Mouse (Mus musculus) frontal cortex, postnatal 25 days (tissue): ENCODE results near the gene Mcm3ap.

ENCODE experiments used
- DNase-seq, 2 experiments: peaks; one replicate each; pipeline ENCODE4 v3.0.0; 2022; ENCODE audit warnings: low spot score in 2 of 2

The Mcm3ap gene

GRCm38 (mm10) chr10:76495501-76495900 lies 26.8 kb downstream of the Mcm3ap start:
- no peak for DNase-seq

GRCm38 (mm10) chr10:76496366-76496765 lies 27.6 kb downstream of the Mcm3ap start:
- no peak for DNase-seq

DNA sequence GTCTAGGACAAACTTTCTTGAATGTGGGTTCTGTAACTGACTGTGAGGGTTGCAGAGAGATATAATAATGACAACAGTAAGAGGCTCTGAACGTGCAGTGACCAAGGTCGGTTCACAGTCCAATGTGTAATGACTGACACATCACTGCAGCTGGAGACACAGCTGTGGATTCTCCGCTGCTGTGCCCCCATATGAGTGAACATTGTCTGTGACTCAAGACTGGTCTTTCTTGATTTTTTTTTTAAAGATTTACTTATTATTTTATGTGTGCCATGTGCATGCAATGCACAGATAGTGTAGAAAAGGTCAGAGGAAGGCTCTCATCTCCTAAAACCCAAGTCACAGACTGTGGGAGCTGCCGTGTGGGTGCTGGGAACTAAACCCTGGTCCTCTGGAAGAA lies 28.8 kb downstream of the Mcm3ap start:
- no peak for DNase-seq

- DNase-seq, result no peak
Observed at GRCm38 (mm10) chr10:76504271-76504943, 35.7 kb downstream of the Mcm3ap start.

GRCm38 (mm10) chr10:76505865-76506264 lies 37.1 kb downstream of the Mcm3ap start:
- no peak for DNase-seq

DNA sequence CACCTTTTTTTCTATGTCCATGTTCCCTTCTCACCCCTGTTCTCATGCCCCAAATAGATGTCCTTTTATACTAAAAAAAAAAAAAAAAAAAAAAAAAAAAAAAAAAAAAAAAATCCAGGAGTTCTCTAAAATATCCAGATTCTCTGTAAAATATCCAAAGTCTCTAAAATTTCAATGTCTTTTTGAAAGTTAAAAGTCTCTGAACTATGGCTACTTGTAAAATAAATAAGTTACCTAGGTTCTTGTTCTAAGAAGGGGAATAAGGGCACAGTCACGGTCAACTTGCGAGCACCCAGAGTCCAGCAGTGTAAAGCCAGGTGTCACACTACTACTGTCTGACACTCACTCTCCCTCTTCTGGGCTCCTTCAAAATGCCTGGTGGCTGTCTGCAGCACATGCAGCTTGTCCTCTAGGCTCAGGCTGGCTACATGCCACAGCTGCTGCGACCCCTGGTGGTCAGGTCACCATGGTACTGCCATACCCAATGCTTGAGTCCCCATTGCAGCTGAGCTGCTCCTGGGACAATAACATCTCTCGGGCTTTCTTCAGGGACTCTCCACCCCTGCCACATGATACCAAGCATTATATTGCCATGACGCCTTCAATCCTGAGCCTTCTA lies 44.3 kb downstream of the Mcm3ap start:
- DNase-seq, result peak in 1 of 2 experiments; percentile 28

DNA sequence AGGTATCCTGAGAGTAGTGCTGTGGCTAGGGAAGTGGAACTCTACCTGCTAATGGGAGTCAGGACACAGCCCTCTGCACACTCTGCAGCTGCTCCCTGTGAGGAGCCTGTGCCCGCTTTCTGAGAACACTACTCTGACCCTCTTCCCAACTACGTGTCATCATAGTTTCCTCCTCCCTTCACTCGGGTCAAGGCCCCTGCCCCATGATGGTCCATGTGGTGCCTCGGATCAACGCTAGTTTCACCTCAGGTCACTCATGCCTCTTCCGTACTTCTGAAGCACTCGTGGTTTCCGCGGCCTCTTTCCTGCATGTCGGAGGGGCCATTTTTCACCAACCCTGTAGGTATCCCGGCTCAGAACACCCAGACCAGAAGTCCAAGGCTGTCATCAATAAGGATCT lies 62.2 kb downstream of the Mcm3ap start:
- DNase-seq, result no peak

- DNase-seq, result peak; percentile 84 to 91
Observed at GRCm38 (mm10) chr10:76531375-76531774, 62.6 kb downstream of the Mcm3ap start, which contains the start of gene Lss. Gene Lss, plus strand, starts transcription at chr10:76531588.

DNA sequence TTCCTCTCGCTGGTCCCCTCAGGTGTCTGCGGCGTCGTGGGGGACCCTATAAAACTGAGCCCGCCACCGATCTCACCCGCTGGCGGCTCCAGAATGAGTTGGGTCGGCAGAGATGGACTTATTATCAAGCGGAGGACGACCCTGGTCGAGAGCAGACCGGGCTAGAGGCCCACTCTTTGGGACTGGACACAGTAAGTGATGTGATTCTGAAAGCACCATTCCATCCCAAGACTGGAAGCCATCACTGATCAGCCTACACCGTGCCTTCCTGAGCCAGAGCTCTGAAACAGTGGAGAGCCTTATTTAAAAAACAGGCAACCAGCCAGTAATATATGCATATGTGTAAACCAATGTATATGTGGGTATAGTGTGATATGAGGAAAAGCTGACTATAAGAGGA lies 63.1 kb downstream of the Mcm3ap start:
- DNase-seq, result no peak

DNA sequence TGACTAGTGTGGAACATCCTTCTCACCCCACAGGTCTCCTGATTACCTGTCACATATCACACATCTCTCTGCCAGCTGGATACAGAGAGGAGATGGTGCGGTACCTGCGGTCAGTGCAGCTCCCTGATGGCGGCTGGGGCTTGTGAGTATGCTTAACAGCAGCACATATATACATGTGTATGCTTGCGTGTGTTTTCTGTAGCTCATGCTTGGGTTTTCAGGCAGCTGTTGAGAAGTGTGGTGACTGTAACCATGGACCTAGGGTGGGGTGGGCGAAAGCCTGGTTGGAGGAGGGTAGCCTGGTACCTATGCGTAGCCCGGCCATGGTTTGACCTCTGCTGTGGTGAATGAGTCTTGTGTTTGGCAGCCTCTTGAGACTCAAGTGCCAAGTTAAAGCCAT lies 66.8 kb downstream of the Mcm3ap start:
- no peak for DNase-seq

GRCm38 (mm10) chr10:76537619-76538018 lies 68.9 kb downstream of the Mcm3ap start:
- no peak for DNase-seq

- DNase-seq, result no peak
Observed at GRCm38 (mm10) chr10:76541336-76542085, 72.8 kb downstream of the Mcm3ap start.

GRCm38 (mm10) chr10:76542636-76543375 lies 74.1 kb downstream of the Mcm3ap start:
- DNase-seq, result no peak

DNA sequence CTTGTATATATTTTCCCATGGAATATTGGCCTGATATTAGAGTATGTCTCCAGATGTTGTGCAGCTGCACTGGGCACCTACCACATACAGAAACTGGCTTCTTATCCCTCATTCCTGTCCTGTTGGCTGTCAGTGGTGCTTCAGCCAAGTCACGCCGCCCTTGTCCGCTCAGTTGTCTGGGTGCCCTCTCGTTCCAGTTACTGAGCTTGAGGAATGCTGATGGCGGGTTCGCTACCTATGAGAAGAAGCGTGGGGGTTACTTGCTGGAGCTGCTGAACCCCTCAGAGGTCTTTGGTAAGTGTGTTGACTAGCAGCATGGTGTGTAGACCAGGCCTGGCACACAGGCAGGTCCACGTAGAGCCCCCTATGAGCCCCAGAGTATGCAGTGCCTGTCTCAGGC lies 77.8 kb downstream of the Mcm3ap start:
- DNase-seq, result no peak

GRCm38 (mm10) chr10:76548218-76548617 lies 79.5 kb downstream of the Mcm3ap start:
- DNase-seq, result no peak

DNA sequence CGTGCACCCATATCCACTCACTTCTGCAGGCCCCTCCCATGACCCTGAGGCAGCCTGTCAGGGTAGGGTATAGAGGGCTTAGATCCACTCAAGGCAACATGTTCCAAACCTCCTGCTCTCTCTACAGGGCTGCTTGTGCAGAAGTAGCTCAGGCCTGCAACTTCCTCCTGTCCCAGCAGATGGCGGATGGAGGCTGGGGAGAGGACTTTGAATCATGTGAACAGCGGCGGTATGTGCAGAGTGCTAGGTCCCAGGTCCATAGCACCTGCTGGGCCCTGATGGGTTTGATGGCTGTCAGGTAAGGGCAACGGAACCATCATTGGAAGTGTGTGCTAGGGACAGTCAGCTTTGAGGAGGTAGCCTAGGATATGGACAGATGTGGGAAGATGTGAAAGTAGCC lies 81.7 kb downstream of the Mcm3ap start:
- DNase-seq, result no peak

DNA sequence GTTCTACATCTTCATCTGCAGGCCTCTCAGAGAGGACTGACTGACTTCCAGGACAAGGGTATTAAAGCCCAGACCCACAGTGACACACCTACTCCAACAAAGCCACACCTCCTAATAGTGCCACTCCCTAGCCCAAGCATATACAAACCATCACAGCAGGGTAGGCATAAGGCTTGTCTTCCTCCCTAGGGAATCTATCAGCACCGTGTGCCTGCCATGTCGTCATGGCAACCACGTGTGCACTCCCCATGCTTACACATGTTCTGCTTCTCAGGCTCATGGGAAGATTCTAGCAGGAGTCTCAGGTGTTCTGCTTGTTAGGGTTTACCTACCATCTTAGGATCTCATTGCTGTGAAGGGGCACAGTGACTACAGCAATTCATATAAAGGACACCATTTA lies 82.8 kb downstream of the Mcm3ap start:
- DNase-seq, result no peak

GRCm38 (mm10) chr10:76554061-76554460 lies 85.3 kb downstream of the Mcm3ap start:
- DNase-seq, result no peak

DNA sequence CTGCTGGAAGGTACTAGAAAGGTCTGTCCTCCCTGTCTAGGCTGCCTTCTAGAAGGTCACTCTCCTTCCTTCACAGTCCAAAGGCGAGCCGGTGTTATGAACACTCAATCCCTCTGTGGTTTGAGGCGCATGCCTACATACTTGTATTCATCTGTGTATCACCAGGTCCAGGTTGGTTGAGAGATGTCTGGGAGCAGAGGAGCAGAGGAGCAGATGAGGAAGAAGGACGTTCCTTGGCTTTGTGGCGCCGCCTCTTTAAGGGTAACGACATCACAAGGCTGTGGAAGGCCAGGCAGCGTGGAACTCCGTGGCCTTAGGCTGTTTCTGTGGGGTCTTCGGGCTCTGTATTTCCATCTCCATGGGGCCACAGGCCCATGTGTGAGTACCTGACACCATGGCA lies 93.2 kb downstream of the Mcm3ap start, which contains the start of gene Spatc1l:
Gene Spatc1l (plus strand): TSS at position 301 of the 400 bp plus-strand sequence.
- no peak for DNase-seq
